Mouse (Mus musculus) liver, adult 2 months (tissue): ENCODE data around the gene Fkbpl.

ENCODE experiments used
- CTCF ChIP-seq: fragments of 200-500 bp; IDR thresholded peaks from 2 replicates; pipeline ENCODE4 v1.5.1; 2011; ENCODE audit warnings: low read depth, low read length, control low read depth
- POLR2A ChIP-seq: fragments of 200-500 bp; IDR thresholded peaks from 2 replicates; pipeline ENCODE4 v1.6.1; 2011; ENCODE audit warnings: low read length, control low read depth; ENCODE audit not compliant: insufficient read depth; ENCODE audit errors: extremely low read depth

DNA sequence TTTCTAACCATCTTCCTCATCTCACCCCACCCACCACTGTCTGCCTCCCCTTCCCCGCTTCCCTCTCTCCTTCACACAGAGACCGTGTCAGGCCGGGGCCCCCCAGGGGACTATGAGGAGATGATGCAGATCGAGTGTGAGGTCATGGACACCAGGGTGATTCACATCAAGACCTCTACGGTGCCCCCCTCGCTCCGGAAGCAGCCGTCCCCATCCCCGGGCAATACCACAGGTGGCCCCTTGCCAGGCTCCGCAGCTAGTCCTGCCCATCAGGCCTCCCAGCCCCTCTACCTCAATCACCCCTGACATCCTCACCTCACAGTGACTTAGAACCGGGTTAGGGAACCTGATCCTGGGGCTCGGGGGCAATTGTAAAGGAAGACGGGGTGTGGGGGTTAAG is 9.8 kb downstream of the Fkbpl start:
- TF ChIP-seq POLR2A, result no peak
- TF ChIP-seq CTCF, result no peak
